Mouse (Mus musculus): ENCODE measurements around the gene Rasgef1b. TPM values are rescaled to one million over a fixed set of nuclear protein-coding genes. Genes with fewer than 3 reads are reported as not detected.
A peak's percentile ranks its signal among the peaks of the same experiment; 100 is the strongest.

Rasgef1b gene
- polyA plus RNA-seq, 1 experiment from 2014 or later: 16.3 TPM

DNA sequence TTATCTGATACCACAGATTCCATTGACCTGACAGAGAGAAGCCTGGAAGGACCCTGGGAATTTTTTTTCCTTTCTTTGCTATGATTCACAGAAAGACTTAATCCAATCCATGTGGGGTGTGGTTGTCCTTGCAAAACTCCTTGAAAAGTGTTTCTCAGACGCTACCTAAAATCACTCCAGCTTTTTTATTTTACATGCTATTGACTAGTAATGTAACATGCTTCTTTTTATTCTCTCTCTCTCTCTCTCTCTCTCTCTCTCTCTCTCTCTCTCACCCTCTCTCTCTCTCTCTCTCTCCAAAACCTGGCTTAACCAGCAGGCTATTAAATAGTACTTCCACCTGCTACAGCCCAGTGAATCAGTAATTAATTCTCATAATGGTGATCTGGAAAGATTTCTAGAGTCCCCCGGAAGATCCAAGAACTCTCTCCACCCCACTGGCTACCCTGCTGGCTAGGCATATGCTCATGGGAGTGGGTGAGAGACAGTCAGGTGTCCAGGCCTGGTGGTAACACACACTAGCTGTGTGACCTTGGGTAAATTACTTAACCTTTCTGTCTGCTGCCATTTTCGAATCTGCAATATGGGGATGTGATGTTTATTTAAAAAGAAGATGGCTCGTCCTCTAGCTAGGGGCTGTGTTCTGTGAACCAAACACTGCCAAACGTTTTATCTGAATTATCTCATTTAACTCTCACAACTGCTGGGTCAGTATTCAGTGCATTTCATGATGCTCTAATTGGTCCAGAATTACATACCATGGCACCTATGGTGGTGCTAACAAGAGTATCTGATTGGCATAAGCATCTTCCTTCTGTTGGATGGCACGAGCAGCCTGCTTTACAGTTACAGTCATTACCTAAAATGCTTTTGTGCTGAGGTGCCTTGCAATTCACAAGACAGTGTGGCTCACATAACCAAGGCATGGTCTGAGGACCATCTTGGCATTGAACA is 248.5 kb downstream of the Rasgef1b start:
- Histone ChIP-seq H3K27me3 (no peaks in the 10 kb centered on the region), H3K4me2 (peak overlapping the region; percentile 54), H3K9ac (no peak overlapping the region), H3K36me3 (no peaks in the 10 kb centered on the region), H3K27ac (peak overlapping the region; percentile 80), H3K9me3 (no peaks in the 10 kb centered on the region), H3K4me1 (peaks cover 20% of the 10 kb centered on the region), H3K4me3 (no peak overlapping the region)
- WGBS: 54% methylated on average over 6 of the region's 6 CpGs
- ATAC-seq (ENCODE audit: borderline replicate concordance, extremely low read depth, low FRiP score, low TSS enrichment): no peak

DNA sequence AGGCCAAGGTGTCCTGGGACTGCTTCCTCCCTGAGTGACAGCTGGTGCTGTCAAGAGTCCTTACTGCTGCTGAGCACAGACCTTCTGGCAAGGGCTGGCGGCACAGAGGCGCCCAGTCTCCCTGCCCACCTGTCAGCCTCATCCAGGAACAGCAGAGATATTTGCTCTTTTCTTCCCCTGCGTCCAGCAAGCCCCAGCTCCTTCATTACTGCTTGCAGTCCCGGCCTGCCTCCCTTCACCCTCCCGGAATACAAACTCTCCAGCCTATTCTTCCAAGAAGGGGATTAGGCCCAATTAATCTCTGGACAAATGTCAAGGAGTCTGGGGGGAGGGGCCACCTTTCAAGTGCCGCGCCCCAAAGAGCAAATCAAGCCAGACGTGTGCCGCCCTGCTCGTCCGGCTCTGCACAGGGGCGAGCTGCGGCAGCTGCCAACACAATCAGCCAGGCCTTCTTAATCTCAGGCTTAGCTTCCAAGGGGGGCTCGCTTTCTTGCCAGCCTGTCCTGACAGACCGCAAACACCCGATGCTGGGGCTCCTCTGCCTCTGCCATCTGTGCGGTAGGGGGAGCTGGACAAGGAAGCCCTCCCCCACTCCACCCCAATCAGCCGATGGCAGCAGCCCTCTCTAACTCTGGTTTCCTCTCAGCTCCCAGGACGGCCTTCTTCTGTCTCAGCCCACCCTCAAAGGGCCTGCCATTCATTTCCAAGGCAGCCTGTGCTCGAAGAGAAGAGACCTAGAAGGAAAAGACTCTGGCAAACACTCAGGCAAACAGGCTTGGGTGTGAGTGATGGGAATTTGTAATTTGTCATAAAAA is 249.4 kb downstream of the Rasgef1b start:
- Histone ChIP-seq H3K4me2 (peak overlapping the region; percentile 54), H3K27me3 (no peaks in the 10 kb centered on the region), H3K36me3 (no peaks in the 10 kb centered on the region), H3K4me1 (peaks cover 20% of the 10 kb centered on the region), H3K9me3 (no peaks in the 10 kb centered on the region), H3K4me3 (peak overlapping the region; percentile 19), H3K27ac (peak overlapping the region; percentile 80), H3K9ac (no peak overlapping the region)
- ATAC-seq (ENCODE audit: borderline replicate concordance, extremely low read depth, low FRiP score, low TSS enrichment): peak; percentile 74
- 5% methylated on average over 20 of the region's 20 CpGs for WGBS

- no peaks in the 10 kb centered on the region for H3K9me3 ChIP-seq
- H3K27ac ChIP-seq: 0 out of 2 replicates have a peak overlapping the region, but pooled peaks have one; percentile 80
- WGBS: 28% methylated on average over 4 of the region's 4 CpGs
- no peaks in the 10 kb centered on the region for H3K27me3 ChIP-seq
- no peak overlapping the region for H3K4me3 ChIP-seq
- no peak for ATAC-seq (ENCODE audit: borderline replicate concordance, extremely low read depth, low FRiP score, low TSS enrichment)
- no peaks in the 10 kb centered on the region for H3K36me3 ChIP-seq
- no peak overlapping the region for H3K4me2 ChIP-seq
- H3K9ac ChIP-seq: no peak overlapping the region
- H3K4me1 ChIP-seq: peaks cover 20% of the 10 kb centered on the region
These were observed 250.1 kb downstream of the Rasgef1b start for GRCm38 (mm10) chr5:99478716-99479115.

GRCm38 (mm10) chr5:99477420-99477815 is 251.4 kb downstream of the Rasgef1b start:
- no peak for ATAC-seq (ENCODE audit: borderline replicate concordance, extremely low read depth, low FRiP score, low TSS enrichment)
- H3K36me3 ChIP-seq: no peaks in the 10 kb centered on the region
- no peaks in the 10 kb centered on the region for H3K27me3 ChIP-seq
- no peak overlapping the region for H3K4me2 ChIP-seq
- WGBS: 88% methylated on average over 9 of the region's 9 CpGs
- H3K4me3 ChIP-seq: no peak overlapping the region
- no peak overlapping the region for H3K9ac ChIP-seq
- H3K9me3 ChIP-seq: no peaks in the 10 kb centered on the region
- H3K27ac ChIP-seq: no peak overlapping the region
- H3K4me1 ChIP-seq: peaks cover 20% of the 10 kb centered on the region

- 82% methylated on average over 6 of the region's 6 CpGs for WGBS
- no peak overlapping the region for H3K9ac ChIP-seq
These were observed 252.0 kb downstream of the Rasgef1b start for GRCm38 (mm10) chr5:99476640-99477419.

GRCm38 (mm10) chr5:99472607-99473335 is 256.1 kb downstream of the Rasgef1b start:
- Histone ChIP-seq H3K4me3 (no peak overlapping the region), H3K9ac (no peak overlapping the region), H3K27ac (no peak overlapping the region), H3K4me1 (no peaks in the 10 kb centered on the region), H3K9me3 (no peaks in the 10 kb centered on the region), H3K4me2 (no peak overlapping the region), H3K27me3 (no peaks in the 10 kb centered on the region), H3K36me3 (no peaks in the 10 kb centered on the region)
- ATAC-seq (ENCODE audit: borderline replicate concordance, extremely low read depth, low FRiP score, low TSS enrichment): no peak
- WGBS: 70% methylated on average over 5 of the region's 5 CpGs

More at GRCm38 (mm10) chr5:99476640-99477419, 252.0 kb downstream of the Rasgef1b start:
- no peaks in the 10 kb centered on the region for H3K36me3 ChIP-seq
- peaks cover 20% of the 10 kb centered on the region for H3K4me1 ChIP-seq
- H3K4me3 ChIP-seq: no peak overlapping the region
- H3K27ac ChIP-seq: no peak overlapping the region
- H3K9me3 ChIP-seq: no peaks in the 10 kb centered on the region
- no peak overlapping the region for H3K4me2 ChIP-seq
- H3K27me3 ChIP-seq: no peaks in the 10 kb centered on the region
- no peak for ATAC-seq (ENCODE audit: borderline replicate concordance, extremely low read depth, low FRiP score, low TSS enrichment)

GRCm38 (mm10) chr5:99471790-99472189 is 257.1 kb downstream of the Rasgef1b start:
- Histone ChIP-seq H3K4me3 (no peak overlapping the region), H3K36me3 (no peaks in the 10 kb centered on the region), H3K9ac (no peak overlapping the region), H3K4me2 (no peak overlapping the region), H3K9me3 (no peaks in the 10 kb centered on the region), H3K27me3 (no peaks in the 10 kb centered on the region), H3K27ac (no peak overlapping the region), H3K4me1 (no peaks in the 10 kb centered on the region)
- WGBS: 67% methylated on average over 4 of the region's 4 CpGs
- ATAC-seq (ENCODE audit: borderline replicate concordance, extremely low read depth, low FRiP score, low TSS enrichment): no peak

DNA sequence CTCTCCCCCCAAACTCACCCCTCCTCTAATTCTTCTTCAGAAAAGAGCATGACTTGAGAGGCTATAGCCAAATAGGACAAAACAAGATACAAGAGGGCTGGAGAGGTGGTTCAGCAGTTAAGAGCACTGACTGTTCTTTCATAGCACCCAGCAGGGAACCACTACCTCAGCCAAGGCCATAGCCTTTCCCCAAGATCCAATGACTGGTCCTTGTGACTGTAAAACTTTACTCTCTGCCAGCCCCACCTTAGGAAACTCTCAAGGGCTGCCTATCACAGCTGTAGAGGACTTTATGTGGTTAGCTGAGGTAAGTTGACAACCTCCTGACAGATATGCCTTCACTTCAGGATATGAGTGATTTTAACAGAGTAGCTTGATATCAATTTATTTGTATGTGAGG is 258.3 kb downstream of the Rasgef1b start:
- H3K27ac ChIP-seq: no peak overlapping the region
- H3K4me3 ChIP-seq: no peak overlapping the region
- no peak for ATAC-seq (ENCODE audit: borderline replicate concordance, extremely low read depth, low FRiP score, low TSS enrichment)
- H3K9me3 ChIP-seq: no peaks in the 10 kb centered on the region
- no peaks in the 10 kb centered on the region for H3K4me1 ChIP-seq
- no peak overlapping the region for H3K4me2 ChIP-seq
- H3K27me3 ChIP-seq: no peaks in the 10 kb centered on the region
- H3K9ac ChIP-seq: no peak overlapping the region
- H3K36me3 ChIP-seq: no peaks in the 10 kb centered on the region

- Histone ChIP-seq H3K9ac (no peak overlapping the region), H3K27me3 (no peaks in the 10 kb centered on the region), H3K36me3 (no peaks in the 10 kb centered on the region), H3K4me2 (no peak overlapping the region), H3K4me1 (no peaks in the 10 kb centered on the region), H3K9me3 (no peaks in the 10 kb centered on the region), H3K4me3 (no peak overlapping the region), H3K27ac (no peak overlapping the region)
- no peak for ATAC-seq (ENCODE audit: borderline replicate concordance, extremely low read depth, low FRiP score, low TSS enrichment)
- 76% methylated on average over 6 of the region's 6 CpGs for WGBS
These were observed 269.9 kb downstream of the Rasgef1b start for GRCm38 (mm10) chr5:99459007-99459406.

- Histone ChIP-seq H3K4me3 (no peak overlapping the region), H3K4me2 (no peak overlapping the region), H3K27me3 (no peaks in the 10 kb centered on the region), H3K27ac (no peak overlapping the region), H3K9ac (no peak overlapping the region), H3K36me3 (no peaks in the 10 kb centered on the region), H3K4me1 (no peaks in the 10 kb centered on the region), H3K9me3 (no peaks in the 10 kb centered on the region)
- no peak for ATAC-seq (ENCODE audit: borderline replicate concordance, extremely low read depth, low FRiP score, low TSS enrichment)
- 88% methylated on average over 3 of the region's 3 CpGs for WGBS
These were observed 271.6 kb downstream of the Rasgef1b start for GRCm38 (mm10) chr5:99457291-99457690.

- Histone ChIP-seq H3K27me3 (no peaks in the 10 kb centered on the region), H3K4me2 (no peak overlapping the region), H3K9ac (no peak overlapping the region), H3K4me3 (no peak overlapping the region), H3K9me3 (no peaks in the 10 kb centered on the region), H3K4me1 (peaks cover 12% of the 10 kb centered on the region), H3K27ac (no peak overlapping the region), H3K36me3 (no peaks in the 10 kb centered on the region)
- no peak for ATAC-seq (ENCODE audit: borderline replicate concordance, extremely low read depth, low FRiP score, low TSS enrichment)
- 51% methylated on average over 2 of the region's 2 CpGs for WGBS
These were observed 276.9 kb downstream of the Rasgef1b start for GRCm38 (mm10) chr5:99451939-99452338.
